Mouse (Mus musculus) left cerebral cortex, postnatal 36 days (tissue): ENCODE results near the gene Lcn8. TPM values are rescaled to one million over a fixed set of nuclear protein-coding genes. Genes with fewer than 3 reads are reported as not detected.
A peak's percentile ranks its signal among the peaks of the same experiment; 100 is the strongest.
"Not testable (repeated sequence)": the region's sequence is repeated elsewhere in the genome, so short reads cannot be mapped to it uniquely, and the experiment has no call there.

Source experiments
- DNase-seq, 2 experiments: peaks; one replicate each; pipeline ENCODE4 v3.0.0; 2021 to 2022; ENCODE audit warnings: low spot score in 2 of 2, mixed read lengths in 1 of 2
- intact Hi-C: fragments of 180-260 bp; cut with DNase I; formaldehyde crosslinking; loops from one replicate; pipeline ENCODE4 v1.15.1; 2025
- total RNA-seq, 2 experiments: library from RNA; stranded (reverse); gene quantifications; 2 replicates each; pipeline ENCODE4 v1.2.3; 2021

Gene Lcn8
- total RNA-seq, 2 experiments from 2014 or later, result not detected

DNA sequence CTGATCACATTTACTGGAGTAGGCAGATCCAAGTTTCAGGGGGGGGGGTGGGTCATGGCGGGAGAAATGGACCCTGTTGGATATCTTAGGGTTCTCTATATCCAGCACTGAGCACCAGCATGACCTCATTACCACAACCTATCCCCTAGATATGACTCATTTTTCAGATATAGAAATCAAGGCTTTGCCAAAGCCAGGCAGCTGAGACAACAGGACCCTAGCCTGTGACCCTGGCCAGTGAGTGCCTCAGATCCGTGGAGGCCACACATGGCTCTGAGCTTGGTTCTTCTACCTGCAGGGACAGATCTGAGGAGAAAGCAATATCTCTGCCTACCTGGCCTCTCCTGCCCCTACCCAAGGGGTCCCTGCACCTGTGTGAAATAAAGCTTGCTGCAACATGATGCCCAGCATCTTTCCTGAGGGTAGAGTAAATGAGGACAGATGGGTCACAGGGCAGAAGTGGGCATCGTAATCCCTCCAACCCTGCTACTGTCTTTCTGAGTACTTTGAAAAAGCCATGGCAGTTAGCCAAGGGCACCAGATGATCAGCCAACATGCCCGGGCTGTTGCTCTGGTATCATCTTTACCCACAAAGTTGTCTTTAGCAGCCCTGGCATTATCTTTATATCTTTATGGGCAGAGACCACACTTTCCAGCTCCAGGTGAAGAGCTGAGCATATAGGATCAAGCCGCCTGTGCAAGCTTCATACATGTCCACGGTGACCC is 8.5 kb downstream of the Lcn8 start:
- intact Hi-C loops, result loop anchor here (10.0 kb wide), 1 partner anchor 453 kb away; no protein-coding TSS in a partner anchor
- DNase-seq, result no peak

DNA sequence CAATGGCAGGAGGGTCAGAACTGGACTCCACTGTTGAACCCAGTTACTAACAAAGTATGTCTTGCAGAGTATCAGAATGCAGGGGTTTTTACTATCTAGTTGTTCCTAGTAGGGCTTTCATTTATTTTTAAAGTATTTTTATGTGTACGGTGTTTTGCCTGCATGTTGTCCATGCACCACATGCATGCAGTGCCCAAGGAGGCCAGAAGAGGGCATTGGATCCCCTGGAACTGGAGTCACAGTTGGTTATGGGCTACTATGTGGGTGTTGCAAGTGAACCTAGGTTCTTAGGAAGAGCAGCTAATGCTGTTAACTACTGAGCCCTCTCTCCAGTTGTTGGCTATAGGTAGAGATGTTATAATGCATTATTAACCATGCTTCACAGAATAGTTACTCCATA is 10.6 kb downstream of the Lcn8 start:
- intact Hi-C loops, result loop anchor here (10.0 kb wide), 1 partner anchor 451 kb away; no protein-coding TSS in a partner anchor
- no peak for DNase-seq

GRCm38 (mm10) chr2:25664125-25664524 is 11.2 kb downstream of the Lcn8 start:
- DNase-seq, result no peak
- intact Hi-C loops, result loop anchor here (10.0 kb wide), 1 partner anchor 451 kb away; no protein-coding TSS in a partner anchor

DNA sequence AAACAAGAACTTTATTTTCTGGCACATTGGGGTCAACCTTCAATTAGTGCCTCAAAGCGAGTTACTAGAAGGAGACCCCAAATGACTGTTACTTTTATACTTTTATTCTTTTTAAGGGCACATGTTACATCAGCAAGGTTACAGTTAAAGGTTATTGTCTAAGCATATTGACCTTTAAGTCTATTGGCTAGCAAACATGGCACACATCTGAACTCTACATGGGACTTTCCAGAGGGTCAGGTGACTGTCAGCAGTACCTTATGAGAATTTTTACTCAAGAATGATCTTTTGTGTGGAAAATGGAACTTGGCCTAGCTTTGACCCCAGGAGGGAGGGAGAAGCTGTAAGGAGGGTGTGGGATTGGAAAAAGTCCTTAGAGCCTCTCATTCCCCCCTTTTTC is 13.6 kb downstream of the Lcn8 start:
- intact Hi-C loops, result loop anchor here (10.0 kb wide), 1 partner anchor 448 kb away; no protein-coding TSS in a partner anchor
- DNase-seq, result no peak

GRCm38 (mm10) chr2:25676486-25676885 is 23.6 kb downstream of the Lcn8 start, which contains the start of gene Lcn6:
Gene Lcn6 (plus strand): TSS chr2:25676786.
- DNase-seq, result no peak
- intact Hi-C loops, result no loop called here

DNA sequence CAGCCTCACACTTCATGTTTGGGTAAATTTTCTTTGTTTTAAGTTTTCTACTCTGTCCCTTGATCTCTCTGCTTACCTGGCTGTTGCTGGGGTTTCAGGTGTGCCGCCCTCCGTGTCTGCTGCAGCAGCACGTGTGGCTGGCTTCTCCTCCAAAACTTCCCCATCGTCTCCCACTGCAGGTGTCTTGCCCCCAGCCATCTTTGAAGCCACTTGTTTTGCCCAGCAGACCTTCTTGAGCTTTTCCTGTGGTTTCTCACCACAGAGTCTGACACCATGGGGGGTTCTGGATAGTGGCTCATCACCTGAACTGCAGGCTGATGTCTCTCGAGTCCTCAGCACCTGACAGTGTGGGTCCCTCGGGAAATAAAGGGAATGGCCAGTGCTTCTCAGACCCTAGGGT is 26.6 kb downstream of the Lcn8 start:
- intact Hi-C loops, result no loop called here
- DNase-seq, result no peak

DNA sequence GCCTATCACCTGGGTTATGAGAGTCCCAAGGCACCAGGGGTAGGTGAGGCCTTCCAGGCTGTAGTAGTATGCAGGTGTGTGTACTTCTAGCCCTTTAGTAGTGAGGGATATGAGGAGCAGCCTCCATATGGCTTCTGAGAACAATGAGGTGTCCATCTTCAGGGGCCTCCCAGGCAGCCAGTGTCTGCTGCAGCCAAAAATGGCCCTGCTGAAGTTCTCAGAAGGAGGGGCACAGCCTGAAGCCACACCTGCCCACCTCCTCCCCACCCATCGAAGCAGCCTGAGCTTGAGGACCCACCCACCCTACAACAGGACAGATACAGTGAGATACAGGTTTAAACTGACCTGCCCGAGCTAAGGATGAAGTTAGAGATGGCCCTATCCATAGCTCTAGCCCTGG is 29.5 kb downstream of the Lcn8 start, which contains the start of gene Lcn10:
Gene Lcn10, plus strand, starts transcription at position 301 of the 400 bp plus-strand sequence.
- intact Hi-C loops, result no loop called here
- DNase-seq, result no peak

DNA sequence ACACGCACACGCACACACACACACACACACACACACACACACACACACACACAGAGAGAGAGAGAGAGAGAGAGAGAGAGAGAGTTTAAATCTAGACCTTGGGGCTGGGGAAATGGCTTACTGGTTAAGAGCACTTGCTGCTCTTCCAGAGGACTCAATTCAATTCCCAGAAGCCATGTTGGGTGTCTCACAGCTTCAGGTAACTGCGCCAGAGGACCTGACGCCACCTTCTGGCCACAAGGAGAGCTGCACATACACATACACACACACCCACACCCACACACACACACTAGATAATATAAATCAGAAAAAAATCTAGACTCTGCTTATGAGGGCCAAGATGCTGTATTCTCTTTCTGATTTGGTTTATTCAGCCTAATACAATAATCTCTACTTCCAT is 34.0 kb downstream of the Lcn8 start:
- no peak for DNase-seq
- intact Hi-C loops, result no loop called here

- DNase-seq, result peak; percentile 30 to 40
- intact Hi-C loops, result no loop called here
Measured at GRCm38 (mm10) chr2:25694605-25695004, 41.7 kb downstream of the Lcn8 start.

DNA sequence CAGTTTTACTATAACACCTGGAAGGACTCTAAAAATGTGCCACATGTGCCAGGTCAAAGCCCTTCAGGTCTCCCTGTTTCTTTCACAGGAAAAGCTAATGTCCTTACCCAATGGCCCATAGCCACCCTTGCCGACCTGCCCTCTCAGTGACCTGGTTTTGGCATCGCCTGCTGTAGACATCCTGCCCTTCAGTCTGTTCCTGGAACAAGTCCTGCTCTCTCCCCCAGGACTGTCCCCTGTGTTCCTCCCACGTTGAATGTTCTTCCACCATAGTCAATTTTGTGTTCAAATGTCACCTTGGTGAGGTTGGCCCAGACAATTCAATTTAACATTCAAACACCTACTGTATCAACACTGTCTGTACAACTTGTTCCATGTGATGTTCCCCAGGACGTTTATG is 44.0 kb downstream of the Lcn8 start:
- intact Hi-C loops, result no loop called here
- no peak for DNase-seq

DNA sequence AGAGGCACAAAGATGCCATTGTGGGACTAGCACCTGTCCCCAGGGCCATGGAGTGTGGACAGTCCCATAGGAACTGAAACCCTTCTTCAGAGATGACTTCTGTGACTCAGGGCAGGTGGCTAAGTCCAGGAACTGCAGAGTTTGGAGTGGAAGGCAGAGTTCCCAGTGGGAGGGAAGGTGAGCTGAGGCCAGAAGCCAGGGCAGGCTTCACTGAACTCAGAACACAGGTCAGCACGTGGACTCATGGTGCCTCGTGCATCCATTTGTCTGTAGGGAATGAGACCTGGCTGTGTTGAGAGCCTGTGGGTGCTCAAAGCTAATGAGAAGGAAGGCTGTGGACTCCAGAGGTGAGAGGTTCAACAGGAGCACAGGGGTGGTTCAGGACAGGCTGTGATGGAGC is 45.8 kb downstream of the Lcn8 start:
- intact Hi-C loops, result loop anchor here (2.0 kb wide), 1 partner anchor 54 kb away; no protein-coding TSS in a partner anchor
- DNase-seq, result no peak

GRCm38 (mm10) chr2:25699743-25700142 is 46.8 kb downstream of the Lcn8 start, which contains the start of gene Obp2a:
Gene Obp2a (plus strand): TSS chr2:25700043.
- intact Hi-C loops, result loop anchor here (2.0 kb wide), 1 partner anchor 53 kb away; no protein-coding TSS in a partner anchor

GRCm38 (mm10) chr2:25701001-25701400 is 48.1 kb downstream of the Lcn8 start:
- DNase-seq, result no peak
- intact Hi-C loops, result no loop called here

More at GRCm38 (mm10) chr2:25699743-25700142, 46.8 kb downstream of the Lcn8 start, which contains the start of gene Obp2a:
- DNase-seq, result not testable (repeated sequence)

GRCm38 (mm10) chr2:25703706-25704105 is 50.8 kb downstream of the Lcn8 start:
- no peak for DNase-seq
- intact Hi-C loops, result no loop called here

Other genes with a start within 250 kb of the Lcn8 start
- gene Fut7, start 229.9 kb upstream of the Lcn8 start, total RNA-seq, result under 1 TPM in 1 of 2 experiments, not detected in 1; 0.20 TPM
- gene Abca2, start 224.4 kb upstream of the Lcn8 start, total RNA-seq, result 100 to 1,000 TPM; 169 to 174 TPM
- gene Clic3, start 196.3 kb upstream of the Lcn8 start, total RNA-seq, result under 1 TPM in 1 of 2 experiments, not detected in 1; 0.69 TPM
- 10 to 100 TPM; 72.8 to 75.8 TPM for gene Paxx, start 192.0 kb upstream of the Lcn8 start, total RNA-seq
- 1,000 to 10,000 TPM; 1,442 to 2,237 TPM for gene Ptgds, start 183.1 kb upstream of the Lcn8 start, total RNA-seq
- not detected for gene Lcn12, start 159.2 kb upstream of the Lcn8 start, total RNA-seq
- gene Fbxw5, start 152.4 kb upstream of the Lcn8 start, total RNA-seq, result 100 to 1,000 TPM; 107 to 127 TPM
- gene C8g, start 151.4 kb upstream of the Lcn8 start, total RNA-seq, result 1 to 10 TPM; 1.0 to 1.6 TPM
- 1 to 10 TPM; 8.7 to 9.3 TPM for gene Traf2, start 106.2 kb upstream of the Lcn8 start, total RNA-seq
- 100 to 1,000 TPM; 189 to 236 TPM for gene Edf1, start 95.3 kb upstream of the Lcn8 start, total RNA-seq
- gene Mamdc4, start 78.3 kb upstream of the Lcn8 start, total RNA-seq, result 1 to 10 TPM; 1.4 to 2.4 TPM
- gene Phpt1, start 77.9 kb upstream of the Lcn8 start, total RNA-seq, result 10 to 100 TPM; 74.6 to 75.4 TPM
- 100 to 1,000 TPM in 1 of 2 experiments, 10 to 100 TPM in 1; 99.8 to 110 TPM for gene Ajm1, start 71.4 kb upstream of the Lcn8 start, total RNA-seq
- 100 to 1,000 TPM; 144 to 160 TPM for gene Rabl6, start 44.6 kb upstream of the Lcn8 start, total RNA-seq
- not detected for gene Ccdc183, start 35.4 kb upstream of the Lcn8 start, total RNA-seq
- 10 to 100 TPM; 19.8 to 29.2 TPM for gene Tmem141, start 31.1 kb upstream of the Lcn8 start, total RNA-seq
- gene Fcna, start 25.1 kb upstream of the Lcn8 start, total RNA-seq, result under 1 TPM; 0.25 to 0.50 TPM
- gene Lcn5, start 4.8 kb downstream of the Lcn8 start, total RNA-seq, result not detected
- not detected for gene Lcn6, start 23.7 kb downstream of the Lcn8 start, total RNA-seq
- not detected for gene Lcn10, start 29.6 kb downstream of the Lcn8 start, total RNA-seq
- not detected for gene Obp2a, start 46.9 kb downstream of the Lcn8 start, total RNA-seq
- 100 to 1,000 TPM in 1 of 2 experiments, 10 to 100 TPM in 1; 83.5 to 107 TPM for gene Bmyc, start 53.6 kb downstream of the Lcn8 start, total RNA-seq
- gene Obp2b, start 83.9 kb downstream of the Lcn8 start, total RNA-seq, result not detected
- gene Lcn3, start 112.4 kb downstream of the Lcn8 start, total RNA-seq, result not detected
- not detected for gene Lcn11, start 123.9 kb downstream of the Lcn8 start, total RNA-seq
- gene Gm13539, start 129.1 kb downstream of the Lcn8 start, total RNA-seq, result not detected
- gene Glt6d1, start 162.7 kb downstream of the Lcn8 start, total RNA-seq, result not detected
- gene Lcn9, start 170.0 kb downstream of the Lcn8 start, total RNA-seq, result not detected
- gene Sohlh1, start 194.1 kb downstream of the Lcn8 start, total RNA-seq, result not detected
- gene Kcnt1, start 210.6 kb downstream of the Lcn8 start, total RNA-seq, result 100 to 1,000 TPM; 100 to 155 TPM